Mouse (Mus musculus): Measurements from ENCODE around the gene Gm7978. TPM values are rescaled to one million over a fixed set of nuclear protein-coding genes. Genes with fewer than 3 reads are reported as not detected.
"Not testable (repeated sequence)": the region's sequence is repeated elsewhere in the genome, so short reads cannot be mapped to it uniquely, and the experiment has no call there.

The Gm7978 gene
- total RNA-seq (2017): not detected in 2 replicates

DNA sequence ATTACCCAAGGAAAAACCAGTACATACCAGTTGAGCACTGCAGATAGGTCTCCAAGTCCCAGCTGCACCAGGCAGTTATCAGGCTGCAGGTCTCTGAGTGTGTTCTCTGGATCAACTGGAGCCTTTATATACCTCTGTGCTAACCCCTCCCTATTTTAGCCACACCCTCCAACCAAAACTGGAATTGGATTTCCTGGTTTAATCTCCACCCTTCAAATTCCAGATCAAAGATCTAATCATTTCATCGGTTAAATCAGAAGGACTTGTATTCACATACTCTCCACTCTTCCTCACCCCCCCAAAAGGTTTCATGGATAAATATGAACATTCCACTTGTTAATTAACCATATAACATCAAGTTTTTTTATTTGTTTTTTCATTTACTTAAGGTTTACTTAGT, at the start of gene Gm7978:
Gm7978 (minus strand) TSS at position 101 of the 400 bp plus-strand sequence.
- ATAC-seq (replicated peaks; ENCODE audit: low read depth, poor library complexity, severe bottlenecking): not testable (repeated sequence)

DNA sequence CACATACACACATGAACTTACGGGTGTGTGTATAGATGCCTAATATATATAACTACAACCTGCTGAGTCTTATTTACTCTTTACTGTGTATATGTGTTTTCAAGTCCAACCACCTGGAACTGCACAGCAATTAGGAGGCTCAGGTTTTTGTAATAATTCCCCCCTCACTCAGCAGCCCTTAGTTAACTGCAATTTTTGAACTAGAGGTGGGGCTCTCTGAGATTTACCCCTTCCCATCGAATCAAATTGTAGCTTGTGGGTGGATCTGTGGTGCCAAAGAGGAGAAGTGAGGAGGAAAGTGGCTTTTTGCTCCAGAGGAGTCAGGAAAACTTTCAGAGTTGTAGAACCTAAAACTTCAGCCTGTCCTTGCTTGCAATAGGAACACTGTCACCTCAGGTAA, 39.7 kb upstream of the Gm7978 start, which contains the start of gene E330014E10Rik:
E330014E10Rik (plus strand) TSS at position 301 of the 400 bp plus-strand sequence.
- not testable (repeated sequence) for ATAC-seq (replicated peaks; ENCODE audit: low read depth, poor library complexity, severe bottlenecking)

DNA sequence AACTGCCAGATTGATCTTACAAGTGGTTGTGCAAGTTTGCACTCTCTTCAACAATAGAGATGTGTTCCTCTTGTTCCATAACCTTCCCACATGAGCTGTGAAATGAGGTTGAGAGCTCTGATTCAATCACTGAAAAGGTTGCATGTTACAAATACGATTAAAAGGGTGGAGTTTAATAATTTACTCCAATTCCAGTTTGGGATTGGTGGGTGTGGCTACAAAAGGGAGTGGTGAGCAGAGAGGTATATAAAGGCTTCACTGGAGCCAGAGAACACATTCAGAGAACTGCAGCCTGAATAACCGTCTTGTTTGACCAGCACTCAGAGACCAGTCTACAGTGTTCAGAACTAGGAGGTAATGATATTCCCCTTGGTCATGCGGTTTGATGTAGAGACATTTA, 5.7 kb upstream of the Gm7978 start, which contains the start of gene Gm7982:
Gm7982 (plus strand) TSS at position 301 of the 400 bp plus-strand sequence.
- not testable (repeated sequence) for ATAC-seq (replicated peaks; ENCODE audit: low read depth, poor library complexity, severe bottlenecking)

Other genes starting within 250 kb of the Gm7978 start
- not detected in 2 replicates for gene Gm3286, start 225.4 kb downstream of the Gm7978 start, total RNA-seq (2017)
- gene Gm7971, start 141.3 kb downstream of the Gm7978 start, total RNA-seq (2017): not detected in 2 replicates
- not detected in 2 replicates for gene Gm7982, start 5.8 kb upstream of the Gm7978 start, total RNA-seq (2017)
- not detected in 2 replicates for gene E330014E10Rik, start 39.8 kb upstream of the Gm7978 start, total RNA-seq (2017)
- gene Cxcl13, start 220.8 kb upstream of the Gm7978 start, total RNA-seq (2017): not detected in 2 replicates